Mouse (Mus musculus): ENCODE measurements around the gene Ppfibp2. TPM values are rescaled to one million over a fixed set of nuclear protein-coding genes. Genes with fewer than 3 reads are reported as not detected.

Ppfibp2 gene
- polyA plus RNA-seq (2014; fragmentation: Nextera tagmentation; extraction: Ambion mirVana) = 3.1 and 3.9 TPM in 2 replicates

GRCm38 (mm10) chr7:107594857-107595402 is at the start of gene Ppfibp2:
TSS of gene Ppfibp2 (plus strand) at chr7:107595207.
- peak within 1 kb of the TSS; percentile 40 for H3K4me3 ChIP-seq (replicated peaks; ENCODE audit: low read length)
- ATAC-seq (ENCODE audit: low FRiP score) (peak; percentile 91), DNase-seq (ENCODE audit: low spot score) (peak; percentile 65)
- WGBS = under 1% methylated on average over 22 of the region's 24 CpGs
- no peak within 1 kb of the TSS for H3K27ac ChIP-seq
- 0 out of 2 replicates have a peak, but pooled peaks cover 6% of the 10 kb centered on the region for H3K27me3 ChIP-seq (ENCODE audit: control insufficient read depth, insufficient read depth, low read length)
- no peaks in the 10 kb centered on the region for H3K9me3 ChIP-seq (ENCODE audit: control insufficient read depth, low read length)
- peak within 1 kb of the TSS; percentile 63 for H3K9ac ChIP-seq
- H3K36me3 ChIP-seq (replicated peaks; ENCODE audit: control insufficient read depth, insufficient read depth) = no peaks in the 10 kb centered on the region
- peak within 1 kb of the TSS; percentile 88 for H3K4me2 ChIP-seq (replicated peaks)
- peaks cover 9% of the 10 kb centered on the region; the same call in 1 of the 2 replicates for H3K4me1 ChIP-seq (replicated peaks; ENCODE audit: control insufficient read depth, insufficient read depth, low read length)

GRCm38 (mm10) chr7:107547872-107548271 is 47.1 kb upstream of the Ppfibp2 start:
- Histone ChIP-seq H3K4me2 (replicated peaks) (no peak overlapping the region), H3K27me3 (ENCODE audit: control insufficient read depth, insufficient read depth, low read length) (no peaks in the 10 kb centered on the region), H3K36me3 (replicated peaks; ENCODE audit: control insufficient read depth, insufficient read depth) (no peaks in the 10 kb centered on the region), H3K4me3 (replicated peaks; ENCODE audit: low read length) (no peak overlapping the region), H3K9ac (no peak overlapping the region), H3K9me3 (ENCODE audit: control insufficient read depth, low read length) (no peaks in the 10 kb centered on the region), H3K4me1 (replicated peaks; ENCODE audit: control insufficient read depth, insufficient read depth, low read length) (no peaks in the 10 kb centered on the region), H3K27ac (no peak overlapping the region)
- DNase-seq (ENCODE audit: low spot score) (no peak), ATAC-seq (ENCODE audit: low FRiP score) (no peak)
- WGBS = 95% methylated on average over 3 of the region's 3 CpGs

- 81% methylated on average over 1 of the region's 1 CpGs for WGBS
- Histone ChIP-seq H3K4me3 (replicated peaks; ENCODE audit: low read length) (no peak overlapping the region), H3K27ac (no peak overlapping the region), H3K9me3 (ENCODE audit: control insufficient read depth, low read length) (no peaks in the 10 kb centered on the region), H3K4me2 (replicated peaks) (no peak overlapping the region), H3K36me3 (replicated peaks; ENCODE audit: control insufficient read depth, insufficient read depth) (no peaks in the 10 kb centered on the region), H3K27me3 (ENCODE audit: control insufficient read depth, insufficient read depth, low read length) (no peaks in the 10 kb centered on the region), H3K9ac (no peak overlapping the region), H3K4me1 (replicated peaks; ENCODE audit: control insufficient read depth, insufficient read depth, low read length) (no peaks in the 10 kb centered on the region)
- DNase-seq (ENCODE audit: low spot score) (no peak), ATAC-seq (ENCODE audit: low FRiP score) (no peak)
Observed at GRCm38 (mm10) chr7:107553461-107553860, 41.5 kb upstream of the Ppfibp2 start.

GRCm38 (mm10) chr7:107555906-107556305 is 39.1 kb upstream of the Ppfibp2 start:
- DNase-seq (ENCODE audit: low spot score) (no peak), ATAC-seq (ENCODE audit: low FRiP score) (no peak)
- Histone ChIP-seq H3K9ac (no peak overlapping the region), H3K4me3 (replicated peaks; ENCODE audit: low read length) (no peak overlapping the region), H3K9me3 (ENCODE audit: control insufficient read depth, low read length) (no peaks in the 10 kb centered on the region), H3K27ac (no peak overlapping the region), H3K27me3 (ENCODE audit: control insufficient read depth, insufficient read depth, low read length) (no peaks in the 10 kb centered on the region), H3K4me2 (replicated peaks) (no peak overlapping the region), H3K36me3 (replicated peaks; ENCODE audit: control insufficient read depth, insufficient read depth) (no peaks in the 10 kb centered on the region), H3K4me1 (replicated peaks; ENCODE audit: control insufficient read depth, insufficient read depth, low read length) (no peaks in the 10 kb centered on the region)
- 78% methylated on average over 3 of the region's 3 CpGs for WGBS

GRCm38 (mm10) chr7:107560675-107561074 is 34.3 kb upstream of the Ppfibp2 start:
- Histone ChIP-seq H3K9me3 (ENCODE audit: control insufficient read depth, low read length) (no peaks in the 10 kb centered on the region), H3K4me2 (replicated peaks) (no peak overlapping the region), H3K9ac (no peak overlapping the region), H3K36me3 (replicated peaks; ENCODE audit: control insufficient read depth, insufficient read depth) (no peaks in the 10 kb centered on the region), H3K4me3 (replicated peaks; ENCODE audit: low read length) (no peak overlapping the region), H3K27me3 (ENCODE audit: control insufficient read depth, insufficient read depth, low read length) (no peaks in the 10 kb centered on the region), H3K4me1 (replicated peaks; ENCODE audit: control insufficient read depth, insufficient read depth, low read length) (no peaks in the 10 kb centered on the region), H3K27ac (no peak overlapping the region)
- 74% methylated on average over 2 of the region's 2 CpGs for WGBS
- ATAC-seq (ENCODE audit: low FRiP score) (no peak), DNase-seq (ENCODE audit: low spot score) (no peak)

GRCm38 (mm10) chr7:107561584-107561983 is 33.4 kb upstream of the Ppfibp2 start:
- no peak overlapping the region for H3K9ac ChIP-seq
- no peak overlapping the region for H3K4me2 ChIP-seq (replicated peaks)
- WGBS = 76% methylated on average over 3 of the region's 3 CpGs
- H3K9me3 ChIP-seq (ENCODE audit: control insufficient read depth, low read length) = no peaks in the 10 kb centered on the region
- DNase-seq (ENCODE audit: low spot score) (no peak), ATAC-seq (ENCODE audit: low FRiP score) (no peak)
- no peak overlapping the region for H3K4me3 ChIP-seq (replicated peaks; ENCODE audit: low read length)
- H3K36me3 ChIP-seq (replicated peaks; ENCODE audit: control insufficient read depth, insufficient read depth) = no peaks in the 10 kb centered on the region
- no peak overlapping the region for H3K27ac ChIP-seq
- no peaks in the 10 kb centered on the region for H3K4me1 ChIP-seq (replicated peaks; ENCODE audit: control insufficient read depth, insufficient read depth, low read length)
- H3K27me3 ChIP-seq (ENCODE audit: control insufficient read depth, insufficient read depth, low read length) = no peaks in the 10 kb centered on the region

GRCm38 (mm10) chr7:107563727-107564126 is 31.3 kb upstream of the Ppfibp2 start:
- H3K27ac ChIP-seq = no peak overlapping the region
- no peaks in the 10 kb centered on the region for H3K4me1 ChIP-seq (replicated peaks; ENCODE audit: control insufficient read depth, insufficient read depth, low read length)
- H3K27me3 ChIP-seq (ENCODE audit: control insufficient read depth, insufficient read depth, low read length) = no peaks in the 10 kb centered on the region
- no peak overlapping the region for H3K4me3 ChIP-seq (replicated peaks; ENCODE audit: low read length)
- H3K4me2 ChIP-seq (replicated peaks) = no peak overlapping the region
- ATAC-seq (ENCODE audit: low FRiP score) (0 out of 2 replicates have a peak, but pooled peaks have one; percentile 43), DNase-seq (ENCODE audit: low spot score) (no peak)
- WGBS = 36% methylated on average over 2 of the region's 2 CpGs
- H3K9ac ChIP-seq = no peak overlapping the region
- no peaks in the 10 kb centered on the region for H3K9me3 ChIP-seq (ENCODE audit: control insufficient read depth, low read length)
- no peaks in the 10 kb centered on the region for H3K36me3 ChIP-seq (replicated peaks; ENCODE audit: control insufficient read depth, insufficient read depth)

GRCm38 (mm10) chr7:107567261-107567671 is 27.7 kb upstream of the Ppfibp2 start, which contains the start of gene Olfml1:
TSS of gene Olfml1 (plus strand) at chr7:107567446.
- no peak for DNase-seq (ENCODE audit: low spot score)
- H3K4me1 ChIP-seq (replicated peaks; ENCODE audit: control insufficient read depth, insufficient read depth, low read length) = no peaks in the 10 kb centered on the region
- H3K4me3 ChIP-seq (replicated peaks; ENCODE audit: low read length) = no peak within 1 kb of the TSS; the same call in 1 of the 2 replicates

GRCm38 (mm10) chr7:107567674-107568073 is 27.3 kb upstream of the Ppfibp2 start:
- Histone ChIP-seq H3K9ac (no peak overlapping the region), H3K4me3 (replicated peaks; ENCODE audit: low read length) (no peak overlapping the region; the same call in 1 of the 2 replicates), H3K4me2 (replicated peaks) (no peak overlapping the region; the same call in 1 of the 2 replicates), H3K27ac (no peak overlapping the region), H3K9me3 (ENCODE audit: control insufficient read depth, low read length) (no peaks in the 10 kb centered on the region), H3K4me1 (replicated peaks; ENCODE audit: control insufficient read depth, insufficient read depth, low read length) (no peaks in the 10 kb centered on the region), H3K27me3 (ENCODE audit: control insufficient read depth, insufficient read depth, low read length) (no peaks in the 10 kb centered on the region), H3K36me3 (replicated peaks; ENCODE audit: control insufficient read depth, insufficient read depth) (no peaks in the 10 kb centered on the region)
- 81% methylated on average over 5 of the region's 5 CpGs for WGBS
- DNase-seq (ENCODE audit: low spot score) = no peak
- no peak for ATAC-seq (ENCODE audit: low FRiP score)

More at GRCm38 (mm10) chr7:107567261-107567671, 27.7 kb upstream of the Ppfibp2 start, which contains the start of gene Olfml1:
- ATAC-seq (ENCODE audit: low FRiP score) = no peak
- no peak within 1 kb of the TSS for H3K27ac ChIP-seq
- no peaks in the 10 kb centered on the region for H3K27me3 ChIP-seq (ENCODE audit: control insufficient read depth, insufficient read depth, low read length)
- H3K9ac ChIP-seq = no peak within 1 kb of the TSS
- H3K4me2 ChIP-seq (replicated peaks) = no peak within 1 kb of the TSS; the same call in 1 of the 2 replicates
- no peaks in the 10 kb centered on the region for H3K9me3 ChIP-seq (ENCODE audit: control insufficient read depth, low read length)
- 60% methylated on average over 7 of the region's 7 CpGs for WGBS
- H3K36me3 ChIP-seq (replicated peaks; ENCODE audit: control insufficient read depth, insufficient read depth) = no peaks in the 10 kb centered on the region
